Mouse (Mus musculus): ENCODE measurements around the gene Rps21. TPM values are rescaled to one million over a fixed set of nuclear protein-coding genes. Genes with fewer than 3 reads are reported as not detected.

The Rps21 gene
- polyA plus RNA-seq, 1 experiment from 2014 or later: 468 TPM

DNA sequence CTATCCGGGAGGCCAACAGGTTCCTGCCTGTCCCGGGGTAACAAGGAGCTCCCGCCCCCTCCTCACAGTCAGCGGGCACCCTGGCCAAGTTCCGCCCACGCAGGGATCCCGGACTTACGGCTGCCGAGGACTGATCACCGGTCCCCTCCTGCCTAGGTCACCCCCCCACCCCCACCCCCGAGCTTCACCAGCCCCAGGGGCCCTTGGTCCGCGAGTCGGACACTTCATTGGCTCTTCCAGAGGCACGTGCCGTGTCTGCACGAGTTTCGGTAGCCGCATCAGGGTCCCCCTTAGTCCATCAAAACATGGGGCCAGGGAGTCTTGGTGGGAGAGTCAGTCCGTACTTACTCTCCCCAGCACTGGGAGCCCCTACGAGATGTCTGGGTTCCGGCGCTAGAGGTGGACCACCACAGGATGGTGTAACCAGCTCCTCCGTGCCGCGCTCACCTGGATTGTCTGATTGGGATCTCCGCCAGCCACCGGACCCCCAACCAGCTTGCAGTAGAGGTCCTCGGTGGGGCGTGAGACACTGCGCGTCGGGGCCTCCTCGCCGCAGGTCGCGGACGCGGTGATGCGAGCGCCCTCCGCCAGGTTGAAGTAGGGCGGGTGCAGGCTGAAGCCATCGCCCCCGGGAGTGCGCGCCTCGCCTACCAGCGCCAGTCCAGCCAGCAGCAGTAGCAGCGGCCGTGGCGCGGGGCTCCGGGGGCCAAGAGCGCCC, 32.0 kb upstream of the Rps21 start:
- H3K9ac ChIP-seq (ENCODE audit: low read length): peak overlapping the region; percentile 55
- peak overlapping the region; percentile 100 for H3K4me2 ChIP-seq (ENCODE audit: low read depth, low read length, severe bottlenecking)
- peak overlapping the region; percentile 53 for H3K4me3 ChIP-seq (ENCODE audit: low read depth, low read length)
- peaks cover 7% of the 10 kb centered on the region for H3K27me3 ChIP-seq (ENCODE audit: control insufficient read depth, insufficient read depth, low read length)
- WGBS: under 1% methylated on average over 55 of the region's 55 CpGs
- no peaks in the 10 kb centered on the region for H3K36me3 ChIP-seq (ENCODE audit: control insufficient read depth, insufficient read depth, low read length)
- DNase-seq (ENCODE audit: low spot score) (peak; percentile 72), ATAC-seq (replicated peaks; ENCODE audit: low FRiP score) (peak; percentile 20)
- no peaks in the 10 kb centered on the region for H3K9me3 ChIP-seq (ENCODE audit: control insufficient read depth, low read length)
- no peak overlapping the region for H3K27ac ChIP-seq (ENCODE audit: low read depth, low read length)
- peaks cover 21% of the 10 kb centered on the region for H3K4me1 ChIP-seq (replicated peaks; ENCODE audit: control insufficient read depth, insufficient read depth, low read length)

DNA sequence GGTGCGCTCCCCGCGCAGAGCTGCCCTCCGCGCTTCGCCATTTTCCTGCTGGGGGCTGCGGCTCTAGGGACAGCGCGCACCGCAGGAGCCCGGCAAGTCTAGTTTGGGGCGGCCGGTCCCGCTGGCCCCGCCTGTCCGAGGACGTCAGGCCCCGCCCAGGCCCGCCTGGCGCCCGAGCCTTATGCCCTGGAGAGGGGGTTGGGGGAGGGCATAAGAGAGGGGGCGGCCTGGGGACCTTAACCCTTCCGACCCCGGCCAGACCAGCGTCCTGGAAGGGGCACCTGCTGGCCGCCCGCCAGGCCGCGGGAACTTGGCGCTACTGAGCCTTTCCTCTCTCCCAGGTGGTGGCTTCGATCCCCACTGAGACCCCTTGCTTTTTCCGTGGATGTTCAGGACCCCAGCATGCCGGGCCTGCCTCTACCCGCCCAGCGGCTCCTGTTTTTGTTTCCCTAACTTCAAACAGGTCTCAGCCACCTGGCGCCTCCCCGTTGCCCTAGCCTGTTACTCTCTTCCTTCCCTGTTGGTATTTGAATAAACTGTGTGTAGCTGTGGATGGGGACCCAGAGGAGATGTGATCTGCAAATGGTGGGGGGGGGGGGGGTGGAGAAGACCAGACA, 31.3 kb upstream of the Rps21 start, which contains the start of gene Lama5:
Gene Lama5, minus strand, starts transcription at position 98 of the 617 bp plus-strand sequence.
- Histone ChIP-seq H3K9ac (ENCODE audit: low read length) (peak within 1 kb of the TSS; percentile 55), H3K27me3 (ENCODE audit: control insufficient read depth, insufficient read depth, low read length) (peaks cover 7% of the 10 kb centered on the region), H3K27ac (ENCODE audit: low read depth, low read length) (no peak within 1 kb of the TSS), H3K9me3 (ENCODE audit: control insufficient read depth, low read length) (no peaks in the 10 kb centered on the region), H3K36me3 (ENCODE audit: control insufficient read depth, insufficient read depth, low read length) (no peaks in the 10 kb centered on the region), H3K4me2 (ENCODE audit: low read depth, low read length, severe bottlenecking) (peak within 1 kb of the TSS; percentile 100), H3K4me1 (replicated peaks; ENCODE audit: control insufficient read depth, insufficient read depth, low read length) (peaks cover 21% of the 10 kb centered on the region), H3K4me3 (ENCODE audit: low read depth, low read length) (peak within 1 kb of the TSS; percentile 53)
- ATAC-seq (replicated peaks; ENCODE audit: low FRiP score) (peak; percentile 80), DNase-seq (ENCODE audit: low spot score) (peak; percentile 86)
- under 1% methylated on average over 37 of the region's 37 CpGs for WGBS

DNA sequence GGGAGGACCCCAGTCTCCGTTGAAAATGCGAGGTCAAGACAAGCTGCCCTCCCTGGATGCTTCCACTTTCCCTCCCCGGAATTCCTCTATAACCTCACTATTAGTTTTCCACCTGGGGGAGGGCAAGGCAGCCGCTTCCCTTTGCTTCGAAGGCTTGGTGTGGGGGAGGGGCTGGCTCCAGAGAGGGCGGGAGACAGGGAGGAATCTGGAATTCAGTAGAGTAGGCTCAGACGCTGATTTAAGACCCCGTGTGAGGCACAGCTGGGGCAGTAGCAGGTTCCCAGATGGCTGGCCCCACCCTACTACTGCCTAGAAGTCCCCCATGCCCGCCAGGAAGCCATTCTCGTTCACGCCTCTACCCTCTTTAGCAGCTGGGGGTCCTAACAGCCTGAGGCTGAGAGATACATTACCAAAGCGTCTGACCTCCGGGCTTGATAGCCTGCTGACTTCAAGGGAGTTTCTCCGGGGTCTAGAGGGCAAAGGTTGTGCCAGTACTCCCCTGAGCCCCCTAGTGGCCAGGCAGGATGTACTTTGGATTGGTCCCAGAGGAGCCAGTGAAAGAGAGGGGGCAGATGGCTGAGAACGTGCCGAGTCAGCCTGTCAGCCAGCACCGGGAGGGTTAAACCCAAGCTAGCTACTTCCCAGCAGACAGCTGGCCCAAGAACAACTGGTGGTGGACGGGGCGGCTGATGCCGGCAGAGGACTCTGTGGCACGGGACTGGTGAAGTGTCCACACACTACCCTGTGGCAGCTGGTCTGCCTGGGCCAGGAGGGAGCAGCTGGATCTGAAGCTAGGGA, 29.7 kb upstream of the Rps21 start:
- Histone ChIP-seq H3K9ac (ENCODE audit: low read length) (no peak overlapping the region), H3K4me2 (ENCODE audit: low read depth, low read length, severe bottlenecking) (peak overlapping the region; percentile 24; the same call in 1 of the 2 replicates), H3K27ac (ENCODE audit: low read depth, low read length) (no peak overlapping the region), H3K27me3 (ENCODE audit: control insufficient read depth, insufficient read depth, low read length) (peaks cover 7% of the 10 kb centered on the region), H3K9me3 (ENCODE audit: control insufficient read depth, low read length) (no peaks in the 10 kb centered on the region), H3K4me3 (ENCODE audit: low read depth, low read length) (no peak overlapping the region), H3K4me1 (replicated peaks; ENCODE audit: control insufficient read depth, insufficient read depth, low read length) (peaks cover 17% of the 10 kb centered on the region; the same call in 1 of the 2 replicates), H3K36me3 (ENCODE audit: control insufficient read depth, insufficient read depth, low read length) (no peaks in the 10 kb centered on the region)
- DNase-seq (ENCODE audit: low spot score) (peak; percentile 84), ATAC-seq (replicated peaks; ENCODE audit: low FRiP score) (peak; percentile 62)
- WGBS: 2% methylated on average over 21 of the region's 21 CpGs

DNA sequence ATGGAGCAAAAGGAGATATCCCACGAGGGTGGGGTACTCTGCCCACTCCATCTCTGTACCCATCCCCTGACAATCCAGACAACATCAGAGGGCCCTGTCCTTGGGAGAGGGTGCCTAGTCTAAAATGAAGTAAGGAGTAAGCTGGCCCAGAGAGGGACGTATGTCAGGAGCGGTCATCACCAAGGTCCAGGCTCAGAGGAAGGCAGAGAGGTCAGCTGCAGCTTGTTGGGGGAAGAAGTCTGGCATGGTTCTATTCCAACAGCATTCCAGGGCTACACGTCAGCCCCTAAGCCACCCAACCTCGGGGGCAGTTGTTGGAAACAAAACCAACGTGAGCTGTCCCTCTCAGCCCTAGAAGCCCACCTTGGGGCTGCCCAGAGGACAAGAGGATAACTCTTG, 29.1 kb upstream of the Rps21 start:
- no peak overlapping the region for H3K4me2 ChIP-seq (ENCODE audit: low read depth, low read length, severe bottlenecking)
- no peak overlapping the region for H3K4me3 ChIP-seq (ENCODE audit: low read depth, low read length)

GRCm38 (mm10) chr2:180228592-180228991, 28.6 kb upstream of the Rps21 start:
- H3K9me3 ChIP-seq (ENCODE audit: control insufficient read depth, low read length): no peaks in the 10 kb centered on the region
- H3K4me3 ChIP-seq (ENCODE audit: low read depth, low read length): no peak overlapping the region
- ATAC-seq (replicated peaks; ENCODE audit: low FRiP score) (no peak), DNase-seq (ENCODE audit: low spot score) (no peak)
- H3K9ac ChIP-seq (ENCODE audit: low read length): no peak overlapping the region
- no peaks in the 10 kb centered on the region for H3K36me3 ChIP-seq (ENCODE audit: control insufficient read depth, insufficient read depth, low read length)
- peaks cover 5% of the 10 kb centered on the region for H3K27me3 ChIP-seq (ENCODE audit: control insufficient read depth, insufficient read depth, low read length)
- H3K4me1 ChIP-seq (replicated peaks; ENCODE audit: control insufficient read depth, insufficient read depth, low read length): peaks cover 15% of the 10 kb centered on the region; the same call in 1 of the 2 replicates
- H3K27ac ChIP-seq (ENCODE audit: low read depth, low read length): no peak overlapping the region
- WGBS: 74% methylated on average over 7 of the region's 7 CpGs
- no peak overlapping the region for H3K4me2 ChIP-seq (ENCODE audit: low read depth, low read length, severe bottlenecking)

More for the DNA sequence above, 29.1 kb upstream of the Rps21 start:
- WGBS: 56% methylated on average over 6 of the region's 6 CpGs
- ATAC-seq (replicated peaks; ENCODE audit: low FRiP score): no peak
- Histone ChIP-seq H3K27ac (ENCODE audit: low read depth, low read length) (no peak overlapping the region), H3K27me3 (ENCODE audit: control insufficient read depth, insufficient read depth, low read length) (peaks cover 7% of the 10 kb centered on the region), H3K9me3 (ENCODE audit: control insufficient read depth, low read length) (no peaks in the 10 kb centered on the region), H3K9ac (ENCODE audit: low read length) (no peak overlapping the region), H3K36me3 (ENCODE audit: control insufficient read depth, insufficient read depth, low read length) (no peaks in the 10 kb centered on the region), H3K4me1 (replicated peaks; ENCODE audit: control insufficient read depth, insufficient read depth, low read length) (peaks cover 15% of the 10 kb centered on the region; the same call in 1 of the 2 replicates)
- no peak for DNase-seq (ENCODE audit: low spot score)

GRCm38 (mm10) chr2:180229129-180229528, 28.0 kb upstream of the Rps21 start:
- no peaks in the 10 kb centered on the region for H3K9me3 ChIP-seq (ENCODE audit: control insufficient read depth, low read length)
- ATAC-seq (replicated peaks; ENCODE audit: low FRiP score) (no peak), DNase-seq (ENCODE audit: low spot score) (no peak)
- H3K4me3 ChIP-seq (ENCODE audit: low read depth, low read length): no peak overlapping the region
- H3K9ac ChIP-seq (ENCODE audit: low read length): no peak overlapping the region
- H3K4me2 ChIP-seq (ENCODE audit: low read depth, low read length, severe bottlenecking): no peak overlapping the region
- H3K4me1 ChIP-seq (replicated peaks; ENCODE audit: control insufficient read depth, insufficient read depth, low read length): peaks cover 15% of the 10 kb centered on the region; the same call in 1 of the 2 replicates
- no peak overlapping the region for H3K27ac ChIP-seq (ENCODE audit: low read depth, low read length)
- WGBS: 79% methylated on average over 3 of the region's 3 CpGs
- H3K36me3 ChIP-seq (ENCODE audit: control insufficient read depth, insufficient read depth, low read length): no peaks in the 10 kb centered on the region
- H3K27me3 ChIP-seq (ENCODE audit: control insufficient read depth, insufficient read depth, low read length): peaks cover 5% of the 10 kb centered on the region

GRCm38 (mm10) chr2:180230482-180230881, 26.7 kb upstream of the Rps21 start:
- Histone ChIP-seq H3K27ac (ENCODE audit: low read depth, low read length) (no peak overlapping the region), H3K9ac (ENCODE audit: low read length) (no peak overlapping the region), H3K4me3 (ENCODE audit: low read depth, low read length) (no peak overlapping the region), H3K36me3 (ENCODE audit: control insufficient read depth, insufficient read depth, low read length) (no peaks in the 10 kb centered on the region), H3K4me2 (ENCODE audit: low read depth, low read length, severe bottlenecking) (no peak overlapping the region), H3K4me1 (replicated peaks; ENCODE audit: control insufficient read depth, insufficient read depth, low read length) (peaks cover 10% of the 10 kb centered on the region; the same call in 1 of the 2 replicates), H3K27me3 (ENCODE audit: control insufficient read depth, insufficient read depth, low read length) (no peaks in the 10 kb centered on the region; the same call in none of the 2 replicates), H3K9me3 (ENCODE audit: control insufficient read depth, low read length) (no peaks in the 10 kb centered on the region)
- DNase-seq (ENCODE audit: low spot score) (no peak), ATAC-seq (replicated peaks; ENCODE audit: low FRiP score) (no peak)
- 58% methylated on average over 4 of the region's 4 CpGs for WGBS

DNA sequence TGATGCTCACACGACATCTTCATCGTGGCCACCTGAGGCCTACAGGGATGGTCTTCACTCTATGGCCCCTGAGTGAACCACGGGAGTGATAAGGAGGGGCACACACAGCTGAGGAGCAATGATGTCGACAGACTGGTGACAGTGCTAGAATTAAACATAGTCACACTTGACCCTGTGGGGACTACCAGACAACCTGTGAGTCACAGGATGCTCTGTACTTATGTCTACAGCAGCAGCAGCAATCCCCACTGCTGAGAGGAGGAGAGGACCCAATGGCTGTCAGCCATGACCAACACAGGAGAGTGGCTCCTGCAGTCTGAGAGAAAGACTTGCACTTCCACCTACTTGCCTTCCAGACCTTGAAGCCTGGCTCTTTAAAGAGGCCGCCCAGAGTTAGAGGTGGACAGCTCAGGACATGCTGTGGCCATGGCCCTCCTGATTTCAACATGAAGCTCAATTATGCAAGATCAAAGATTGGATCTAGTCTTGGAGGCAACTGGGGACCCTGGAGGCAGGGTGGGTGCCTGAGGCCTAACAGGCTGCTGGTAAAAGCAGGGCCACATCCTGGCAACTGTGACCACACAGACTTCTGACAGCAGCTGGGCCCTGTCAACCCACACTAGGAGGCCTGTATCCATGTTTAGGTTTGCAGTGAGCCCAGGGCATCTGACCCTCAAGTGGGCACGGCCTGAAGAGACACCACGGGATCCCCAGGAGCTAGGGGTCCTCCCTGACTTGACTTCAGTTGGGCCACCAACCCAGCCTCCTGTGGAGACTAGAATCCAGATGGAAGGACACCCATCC, 23.9 kb upstream of the Rps21 start:
- WGBS: 86% methylated on average over 7 of the region's 7 CpGs
- no peak for DNase-seq (ENCODE audit: low spot score)
- no peak overlapping the region for H3K4me3 ChIP-seq (ENCODE audit: low read depth, low read length)
- H3K27me3 ChIP-seq (ENCODE audit: control insufficient read depth, insufficient read depth, low read length): no peaks in the 10 kb centered on the region
- H3K4me1 ChIP-seq (replicated peaks; ENCODE audit: control insufficient read depth, insufficient read depth, low read length): no peaks in the 10 kb centered on the region; the same call in 1 of the 2 replicates
- H3K9ac ChIP-seq (ENCODE audit: low read length): no peak overlapping the region
- H3K9me3 ChIP-seq (ENCODE audit: control insufficient read depth, low read length): no peaks in the 10 kb centered on the region
- no peak for ATAC-seq (replicated peaks; ENCODE audit: low FRiP score)
- H3K4me2 ChIP-seq (ENCODE audit: low read depth, low read length, severe bottlenecking): no peak overlapping the region
- H3K36me3 ChIP-seq (ENCODE audit: control insufficient read depth, insufficient read depth, low read length): no peaks in the 10 kb centered on the region
- H3K27ac ChIP-seq (ENCODE audit: low read depth, low read length): no peak overlapping the region

Measured in forebrain, embryonic 11.5 days (tissue).